Mouse (Mus musculus) kidney, adult 2 months (tissue): Measurements from ENCODE around the gene Ahdc1.

Experiments used
- CTCF ChIP-seq: fragments of 200-500 bp; conservative IDR thresholded peaks from 2 replicates; pipeline ENCODE4 v1.5.1; 2011; ENCODE audit warnings: low read depth, mild to moderate bottlenecking, control low read depth, low read length, moderate library complexity, mixed read lengths; ENCODE audit not compliant: insufficient read depth, insufficient read length
- POLR2A ChIP-seq: fragments of 200-500 bp; IDR thresholded peaks from one replicate; pipeline ENCODE4 v1.6.1; 2011; ENCODE audit warnings: low read depth, low read length, control low read depth

- TF ChIP-seq CTCF (peak; percentile 99), POLR2A (no peak)
Observed at GRCm38 (mm10) chr4:133005233-133005632, 5.8 kb upstream of the Ahdc1 start.
